In the genomic region with DNA sequence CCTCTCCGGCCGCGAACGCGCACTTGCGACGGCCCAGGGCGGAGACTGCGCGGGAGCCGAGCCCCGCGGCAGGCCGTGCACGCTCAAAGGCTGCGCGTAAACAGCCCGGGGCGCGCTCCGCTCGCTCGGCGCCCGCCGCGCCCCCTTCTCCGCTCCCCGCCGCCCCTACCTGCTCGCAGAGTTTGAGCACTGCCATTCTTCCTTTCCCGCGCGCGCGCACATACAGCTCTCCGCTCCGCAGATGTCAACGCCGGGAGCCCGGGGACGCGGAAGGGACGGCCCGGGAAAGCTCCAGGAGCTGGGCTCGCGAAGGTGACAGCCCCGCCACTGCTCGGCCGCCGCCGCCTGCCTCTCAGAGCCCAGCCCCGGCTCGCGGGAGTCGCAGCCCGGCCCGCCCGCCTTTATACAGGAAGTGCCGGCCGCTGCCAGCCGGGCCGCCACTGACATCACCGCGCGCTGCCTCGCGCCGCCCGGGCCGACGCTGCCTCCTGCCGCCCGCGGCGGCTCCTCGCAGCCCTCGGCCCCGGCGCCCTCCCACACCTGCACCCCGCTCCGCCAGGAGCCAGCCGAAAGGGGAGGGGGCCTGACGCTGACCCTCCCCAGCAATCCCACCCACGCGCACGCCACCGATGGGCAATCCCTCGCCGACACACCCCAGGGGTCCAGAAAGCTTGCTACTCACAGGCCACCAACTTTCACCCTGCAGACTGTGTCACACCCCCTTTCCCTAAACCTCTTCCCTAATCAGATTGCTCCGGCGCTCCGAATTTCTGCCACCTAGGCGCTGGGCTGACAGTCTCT, we compare ENCODE assay signal across 8 mouse cellular contexts. TPM values are rescaled to one million over a fixed set of nuclear protein-coding genes. Genes with fewer than 3 reads are reported as not detected.
DNase-seq lines count a peak whose midpoint lies in the region; ATAC-seq lines count a peak whose summit lies in the region.

TSS of gene Ankrd44 (minus strand) at position 417 of the 801 bp plus-strand sequence.

- H3K27ac ChIP-seq in hindbrain, embryonic 14.5 days = peak within 1 kb of the TSS; percentile 93

- ATAC-seq in hindbrain, embryonic 14.5 days (ENCODE audit: low FRiP score) = peak; percentile 93

- peaks cover 9% of the 10 kb centered on the region; the same call in 1 of the 2 replicates for H3K4me1 ChIP-seq in hindbrain, embryonic 14.5 days (replicated peaks; ENCODE audit: control insufficient read depth, insufficient read depth, low read length)

- H3K4me2 ChIP-seq in hindbrain, embryonic 14.5 days (replicated peaks) = peak within 1 kb of the TSS; percentile 74

- H3K36me3 ChIP-seq in hindbrain, embryonic 14.5 days (replicated peaks; ENCODE audit: control insufficient read depth, insufficient read depth) = no peaks in the 10 kb centered on the region

- H3K9ac ChIP-seq in hindbrain, embryonic 14.5 days = peak within 1 kb of the TSS; percentile 92

- DNase-seq in T-cell, adult 2 months (ENCODE audit: low spot score) = peak; percentile 86
- peak; percentile 74 to 80 for DNase-seq in cerebellum, postnatal 36 days
- peak; percentile 74 for DNase-seq in gastrocnemius, adult 18-20 months (ENCODE audit: low spot score)
- peak; percentile 76 for DNase-seq in hindbrain, embryonic 14.5 days (ENCODE audit: low spot score)
- DNase-seq in left cerebral cortex, adult 18-20 months (ENCODE audit: low spot score in 2 of 2) = peak; percentile 65 to 74
- peak; percentile 92 to 94 for DNase-seq in lung, postnatal 4 days
- DNase-seq in retina, embryonic 14.5 days (ENCODE audit: low spot score) = peak; percentile 80
- peak; percentile 87 to 89 for DNase-seq in thymus, postnatal 36 days

- under 1% methylated on average over 82 of the region's 94 CpGs for WGBS in hindbrain, embryonic 14.5 days

- H3K27me3 ChIP-seq in hindbrain, embryonic 14.5 days (ENCODE audit: control insufficient read depth, insufficient read depth, low read length) = no peaks in the 10 kb centered on the region

- H3K9me3 ChIP-seq in hindbrain, embryonic 14.5 days (ENCODE audit: control insufficient read depth, low read length) = no peaks in the 10 kb centered on the region

- peak within 1 kb of the TSS; percentile 81 for H3K4me3 ChIP-seq in hindbrain, embryonic 14.5 days (replicated peaks; ENCODE audit: low read length)

RNA-seq across cellular contexts. Expression of gene Ankrd44, which starts in this region (rescaled TPM):
- 1 to 10 TPM; 5.0 to 6.5 TPM for total RNA-seq in gastrocnemius, adult 18-20 months (2021)
- polyA plus RNA-seq in hindbrain, embryonic 14.5 days (2014; fragmentation: Nextera tagmentation; extraction: Ambion mirVana) = 30.0 and 31.0 TPM in 2 replicates
- total RNA-seq in left cerebral cortex, adult 18-20 months (2021) = 10 to 100 TPM; 21.9 to 23.0 TPM

Comparison
In these comparisons a context has a peak if more than half of its experiments do, and no peak if none do; other contexts are left out.
1. Peak in every context shown above with its lines: DNase-seq, ATAC-seq, H3K4me3 ChIP-seq and H3K27ac ChIP-seq.